Mouse (Mus musculus) CH12.LX (cell line): ENCODE data around the gene Mrps18b. TPM values are rescaled to one million over a fixed set of nuclear protein-coding genes. Genes with fewer than 3 reads are reported as not detected.
A peak's percentile ranks its signal among the peaks of the same experiment; 100 is the strongest.

ENCODE experiments used
- DNase-seq: peaks from one replicate; pipeline ENCODE4 v3.0.0-alpha.2; 2013; ENCODE audit errors: extremely low read depth
- H3K27ac ChIP-seq: 2 replicates; pipeline ENCODE4 v1.5.1; 2012; ENCODE audit warnings: low read depth, mild to moderate bottlenecking, control low read depth, moderate library complexity; ENCODE audit not compliant: insufficient read depth
- H3K27me3 ChIP-seq: replicated peaks from 2 replicates; pipeline ENCODE3; 2012; ENCODE audit warnings: inconsistent platforms
- H3K36me3 ChIP-seq, 2 experiments: replicated peaks in 1 of 2; 2 replicates each; pipeline versions ENCODE3 to v1.6.1; 2012; ENCODE audit warnings: inconsistent platforms in 1 of 2, low read length in 1 of 2, mild to moderate bottlenecking in 1 of 2, mixed read lengths in 1 of 2, moderate library complexity in 1 of 2; ENCODE audit not compliant: control insufficient read depth in 1 of 2, insufficient read depth in 1 of 2
- H3K4me1 ChIP-seq, 2 experiments: 2 replicates each; pipeline ENCODE4 v1.6.1; 2012; ENCODE audit warnings: inconsistent platforms in 1 of 2, moderate library complexity in 1 of 2; ENCODE audit not compliant: insufficient read depth in 2 of 2, control insufficient read depth in 1 of 2
- H3K4me2 ChIP-seq: 2 replicates; pipeline ENCODE4 v1.6.1; 2012; ENCODE audit warnings: low read depth, mild to moderate bottlenecking, control low read depth; ENCODE audit not compliant: poor library complexity, insufficient read depth, severe bottlenecking
- H3K4me3 ChIP-seq, 3 experiments: fragments of 150-350 bp in 1 of 3; sonication (generic) in 1 of 3; replicated peaks in 1 of 3; 2 replicates each; pipeline versions ENCODE3 to v1.5.1; 2011 to 2012; ENCODE audit warnings: low read depth in 2 of 3, low read length in 2 of 3, mild to moderate bottlenecking in 2 of 3, moderate library complexity in 2 of 3, control low read depth in 1 of 3, improper control_type of control experiment in 1 of 3, inconsistent platforms in 1 of 3, mixed read lengths in 1 of 3; ENCODE audit not compliant: poor library complexity in 1 of 3
- H3K79me2 ChIP-seq: replicated peaks from 2 replicates; pipeline ENCODE4 v1.6.1; 2012; ENCODE audit warnings: mild to moderate bottlenecking, moderate library complexity; ENCODE audit not compliant: control insufficient read depth, poor library complexity, insufficient read depth, severe bottlenecking; ENCODE audit errors: extremely low read depth
- H3K9ac ChIP-seq: 2 replicates; pipeline ENCODE4 v1.6.1; 2012; ENCODE audit warnings: low read depth, mild to moderate bottlenecking, control low read depth, moderate library complexity; ENCODE audit not compliant: insufficient read depth
- H3K9me3 ChIP-seq: replicated peaks from 2 replicates; pipeline ENCODE3; 2012; ENCODE audit warnings: low read length, inconsistent platforms, mixed read lengths
- BHLHE40 ChIP-seq: IDR thresholded peaks from 2 replicates; pipeline ENCODE4 v1.6.1; 2011; ENCODE audit warnings: mild to moderate bottlenecking, low read depth, low read length, improper control_type of control experiment
- CHD1 ChIP-seq: IDR thresholded peaks from 2 replicates; pipeline ENCODE4 v1.6.1; 2012; ENCODE audit warnings: low read depth, low read length, improper control_type of control experiment, inconsistent platforms
- CHD2 ChIP-seq: IDR thresholded peaks from 2 replicates; pipeline ENCODE4 v1.6.1; 2011; ENCODE audit warnings: low read length, improper control_type of control experiment
- EP300 ChIP-seq: IDR thresholded peaks from 2 replicates; pipeline ENCODE4 v1.6.1; 2011; ENCODE audit warnings: low read length, improper control_type of control experiment
- GABPA ChIP-seq: IDR thresholded peaks from 2 replicates; pipeline ENCODE4 v1.6.1; 2012; ENCODE audit warnings: low read depth, low read length, improper control_type of control experiment, inconsistent platforms; ENCODE audit not compliant: insufficient replicate concordance
- JUND ChIP-seq: conservative IDR thresholded peaks from 2 replicates; pipeline ENCODE4 v1.6.1; 2011; ENCODE audit warnings: low read depth, low read length, improper control_type of control experiment
- MAFK ChIP-seq: IDR thresholded peaks from 2 replicates; pipeline ENCODE4 v1.6.1; 2011; ENCODE audit warnings: low read length, improper control_type of control experiment; ENCODE audit not compliant: insufficient replicate concordance
- MAX ChIP-seq: IDR thresholded peaks from 2 replicates; pipeline ENCODE4 v1.6.1; 2011; ENCODE audit warnings: low read length, improper control_type of control experiment
- MAZ ChIP-seq: IDR thresholded peaks from 2 replicates; pipeline ENCODE4 v1.6.1; 2012; ENCODE audit warnings: low read depth, mild to moderate bottlenecking, inconsistent platforms, low read length, improper control_type of control experiment, moderate library complexity
- MEF2A ChIP-seq: IDR thresholded peaks from 2 replicates; pipeline ENCODE4 v1.6.1; 2014; ENCODE audit warnings: low read depth, mild to moderate bottlenecking, inconsistent platforms, low read length, improper control_type of control experiment, borderline replicate concordance
- MXI1 ChIP-seq: IDR thresholded peaks from 2 replicates; pipeline ENCODE4 v1.6.1; 2011; ENCODE audit warnings: mild to moderate bottlenecking, low read depth, low read length, improper control_type of control experiment
- NRF1 ChIP-seq: IDR thresholded peaks from 2 replicates; pipeline ENCODE4 v1.6.1; 2014; ENCODE audit warnings: low read depth, mild to moderate bottlenecking, inconsistent platforms, low read length, improper control_type of control experiment, moderate library complexity
- PAX5 ChIP-seq: IDR thresholded peaks from 2 replicates; pipeline ENCODE4 v1.6.1; 2012; ENCODE audit warnings: low read length, inconsistent platforms, mixed read lengths
- POLR2A ChIP-seq: IDR thresholded peaks from 2 replicates; pipeline ENCODE4 v1.6.1; 2011; ENCODE audit warnings: low read depth, mild to moderate bottlenecking, improper control_type of control experiment, low read length
- POLR2AphosphoS2 ChIP-seq: IDR thresholded peaks from 2 replicates; pipeline ENCODE4 v1.6.1; 2011; ENCODE audit warnings: low read depth, low read length, improper control_type of control experiment
- SIN3A ChIP-seq: IDR thresholded peaks from 2 replicates; pipeline ENCODE4 v1.6.1; 2012; ENCODE audit warnings: low read length, improper control_type of control experiment, inconsistent platforms
- SMC3 ChIP-seq: IDR thresholded peaks from 2 replicates; pipeline ENCODE4 v1.6.1; 2011; ENCODE audit warnings: low read depth, low read length, improper control_type of control experiment
- TCF12 ChIP-seq: IDR thresholded peaks from 2 replicates; pipeline ENCODE4 v1.6.1; 2014; ENCODE audit warnings: low read depth, mild to moderate bottlenecking, inconsistent platforms, low read length, improper control_type of control experiment
- USF1 ChIP-seq: IDR thresholded peaks from 2 replicates; pipeline ENCODE4 v1.6.1; 2014; ENCODE audit warnings: low read depth, mild to moderate bottlenecking, inconsistent platforms, low read length, improper control_type of control experiment
- USF2 ChIP-seq: conservative IDR thresholded peaks from 2 replicates; pipeline ENCODE4 v1.6.1; 2011; ENCODE audit warnings: low read depth, low read length, improper control_type of control experiment
- ZKSCAN1 ChIP-seq: IDR thresholded peaks from 2 replicates; pipeline ENCODE4 v1.6.1; 2012; ENCODE audit warnings: low read depth, inconsistent platforms, low read length, improper control_type of control experiment, borderline replicate concordance
- ZMIZ1 ChIP-seq: IDR thresholded peaks from 2 replicates; pipeline ENCODE4 v1.6.1; 2012; ENCODE audit warnings: low read depth, mild to moderate bottlenecking, inconsistent platforms, low read length, improper control_type of control experiment
- dilution Hi-C: fragments of 300-500 bp; cut with MboI; formaldehyde crosslinking; loops from 2 replicates; pipeline ENCODE4 v1.14.3; 2020; ENCODE audit warnings: low sequenced_read_pairs; ENCODE audit not compliant: extremely low pct_unique_long_range_greater_than_20kb, extremely low pct_ligation_motif_present
- in situ Hi-C: fragments of 300-500 bp; cut with MboI; formaldehyde crosslinking; loops from 3 replicates; pipeline ENCODE4 v1.14.3; 2019; ENCODE audit warnings: low sequenced_read_pairs, low pct_ligation_motif_present, low pct_unique_long_range_greater_than_20kb, mixed read lengths
- polyA plus RNA-seq: library from polyadenylated mRNA; unstranded; fragments of >175 nt; gene quantifications from 2 replicates; pipeline ENCODE4 v1.2.1, GENCODE M21; 2012; ENCODE audit warnings: low read depth; ENCODE audit not compliant: insufficient read length
- total RNA-seq, 2 experiments: library from RNA; depleted of rRNA; stranded (reverse); fragments of 300-350 nt in 1 of 2; fragments of >200 nt in 1 of 2; gene quantifications; 2 replicates each; pipeline ENCODE4 v1.2.3; 2012 to 2014

Mrps18b gene
- total and polyA plus RNA-seq, 3 experiments = 108 to 172 (median 148) TPM

GRCm38 (mm10) chr17:35918276-35919059 lies 2.3 kb upstream of the Mrps18b start (continued):
- TF ChIP-seq EP300 (no peak), ZKSCAN1 (no peak), MAX (no peak), SIN3A (no peak; the same call in 1 of the 2 replicates), MEF2A (peak; percentile 46; the same call in 1 of the 2 replicates)

- DNase-seq = peak; percentile 39
- Histone ChIP-seq H3K9me3 (no peaks in the 10 kb centered on the region), H3K36me3 (peaks cover 24 to 57% of the 10 kb centered on the region in 2 experiments), H3K4me3 (peak overlapping the region; percentile 63 to 78 (median 77)), H3K4me1 (peaks cover 6 to 57% of the 10 kb centered on the region in 2 experiments; a peak in 3 of 4 replicates), H3K27ac (peak overlapping the region; percentile 94), H3K27me3 (no peaks in the 10 kb centered on the region), H3K79me2 (peaks cover 51% of the 10 kb centered on the region), H3K4me2 (peak overlapping the region; percentile 97), H3K9ac (peak overlapping the region; percentile 100)
- TF ChIP-seq CHD1 (peak; percentile 78; the same call in 1 of the 2 replicates), TCF12 (no peak), SIN3A (peak; percentile 59; the same call in 1 of the 2 replicates), MAZ (peak; percentile 15; the same call in 1 of the 2 replicates), POLR2A (peak; percentile 34; the same call in 1 of the 2 replicates), MAX (no peak), MXI1 (peak; percentile 23; the same call in 1 of the 2 replicates), GABPA (no peak), ZMIZ1 (0 out of 2 replicates have a peak, but pooled peaks have one; percentile 10), MAFK (peak; percentile 96)
- in situ Hi-C loops (no loop called here), dilution Hi-C loops (no loop called here)
These were observed 1.5 kb upstream of the Mrps18b start for GRCm38 (mm10) chr17:35917463-35918251.

GRCm38 (mm10) chr17:35917143-35917462 lies 914 bp upstream of the Mrps18b start:
- dilution Hi-C loops = no loop called here
- no peak for TF ChIP-seq USF1
- TF ChIP-seq POLR2AphosphoS2 = no peak; the same call in 1 of the 2 replicates
- no peak for TF ChIP-seq CHD2
- no peak for TF ChIP-seq ZKSCAN1
- no peak for TF ChIP-seq SMC3
- TF ChIP-seq PAX5 = no peak
- no peak for TF ChIP-seq BHLHE40
- no peak for TF ChIP-seq USF2
- TF ChIP-seq NRF1 = no peak
- TF ChIP-seq JUND = no peak
- Histone ChIP-seq H3K9me3 (no peaks in the 10 kb centered on the region), H3K79me2 (peaks cover 47% of the 10 kb centered on the region), H3K4me3 (peak overlapping the region; percentile 63 to 78 (median 77)), H3K4me1 (peaks cover 6 to 55% of the 10 kb centered on the region in 2 experiments; a peak in 3 of 4 replicates), H3K27ac (peak overlapping the region; percentile 63), H3K27me3 (no peaks in the 10 kb centered on the region), H3K4me2 (peak overlapping the region; percentile 97; the same call in 1 of the 2 replicates), H3K9ac (peak overlapping the region; percentile 100), H3K36me3 (peaks cover 29 to 57% of the 10 kb centered on the region in 2 experiments)
- DNase-seq = peak; percentile 37
- in situ Hi-C loops = no loop called here
